Mouse (Mus musculus) bone marrow, adult 2 months (tissue): ENCODE measurements around the gene Ndrg4. TPM values are rescaled to one million over a fixed set of nuclear protein-coding genes. Genes with fewer than 3 reads are reported as not detected.
A peak's percentile ranks its signal among the peaks of the same experiment; 100 is the strongest.

ENCODE experiments used
- H3K27ac ChIP-seq: fragments of 200-500 bp; 2 replicates; pipeline ENCODE4 v1.5.1; 2012; ENCODE audit warnings: low read depth, mild to moderate bottlenecking, control low read depth, inconsistent platforms, low read length; ENCODE audit not compliant: control insufficient read depth, poor library complexity, insufficient read depth
- H3K4me1 ChIP-seq: fragments of 200-500 bp; 2 replicates; pipeline ENCODE4 v1.6.1; 2011; ENCODE audit warnings: low read length; ENCODE audit not compliant: control insufficient read depth, insufficient read depth
- H3K4me3 ChIP-seq: fragments of 200-500 bp; replicated peaks from 2 replicates; pipeline ENCODE3; 2011; ENCODE audit warnings: mild to moderate bottlenecking, low read depth, low read length, control low read depth; ENCODE audit not compliant: control insufficient read depth
- CTCF ChIP-seq: fragments of 200-500 bp; IDR thresholded peaks from 2 replicates; pipeline ENCODE4 v1.5.1; 2011; ENCODE audit warnings: low read length, control low read depth; ENCODE audit not compliant: control insufficient read depth, insufficient read depth
- POLR2A ChIP-seq: fragments of 200-500 bp; IDR thresholded peaks from 2 replicates; pipeline ENCODE4 v1.6.1; 2011; ENCODE audit warnings: low read depth, mild to moderate bottlenecking, control low read depth, low read length, borderline replicate concordance; ENCODE audit not compliant: control insufficient read depth
- WGBS: fragments of 180-500 bp; shearing (Covaris S2); methylation state at CpG from one replicate; pipeline ENCODE4 v1.1.7; 2018; 5-methylcytosine and 5-hydroxymethylcytosine counted together
- polyA plus RNA-seq: library from polyadenylated mRNA; stranded (reverse); fragments of >200 nt; gene quantifications from 2 replicates; pipeline ENCODE4 v1.2.4, GENCODE M21; 2011; ENCODE audit warnings: low replicate concordance; ENCODE audit not compliant: missing spikeins, insufficient read depth, insufficient read length

Gene Ndrg4
- polyA plus RNA-seq, 1 experiment = 3.5 TPM

GRCm38 (mm10) chr8:95711029-95711428, 34.2 kb downstream of the Ndrg4 start:
- H3K4me3 ChIP-seq = no peak overlapping the region
- H3K4me1 ChIP-seq = no peaks in the 10 kb centered on the region
- H3K27ac ChIP-seq = no peak overlapping the region
- TF ChIP-seq POLR2A (no peak), CTCF (no peak)
- WGBS = 76% methylated on average over 3 of the region's 3 CpGs

- Histone ChIP-seq H3K4me1 (no peaks in the 10 kb centered on the region), H3K27ac (no peak overlapping the region), H3K4me3 (no peak overlapping the region)
- no peak for TF ChIP-seq CTCF
- no peak for TF ChIP-seq POLR2A
- 74% methylated on average over 9 of the region's 9 CpGs for WGBS
Observed at GRCm38 (mm10) chr8:95712395-95712794, 35.6 kb downstream of the Ndrg4 start.

GRCm38 (mm10) chr8:95713100-95714010, 36.6 kb downstream of the Ndrg4 start:
- TF ChIP-seq CTCF = peak; percentile 82
- TF ChIP-seq POLR2A = 0 out of 2 replicates have a peak, but pooled peaks have one; percentile 5
- Histone ChIP-seq H3K4me1 (no peaks in the 10 kb centered on the region), H3K4me3 (no peak overlapping the region), H3K27ac (no peak overlapping the region)
- 77% methylated on average over 19 of the region's 19 CpGs for WGBS

GRCm38 (mm10) chr8:95714367-95714766, 37.6 kb downstream of the Ndrg4 start:
- no peak overlapping the region for H3K4me3 ChIP-seq
- TF ChIP-seq CTCF (no peak), POLR2A (no peak)
- 86% methylated on average over 4 of the region's 4 CpGs for WGBS
- H3K4me1 ChIP-seq = no peaks in the 10 kb centered on the region
- H3K27ac ChIP-seq = no peak overlapping the region

GRCm38 (mm10) chr8:95714837-95715413, 38.1 kb downstream of the Ndrg4 start:
- H3K4me1 ChIP-seq = no peaks in the 10 kb centered on the region
- no peak overlapping the region for H3K27ac ChIP-seq
- TF ChIP-seq CTCF (no peak), POLR2A (no peak)
- 53% methylated on average over 6 of the region's 6 CpGs for WGBS
- H3K4me3 ChIP-seq = peak overlapping the region; percentile 23

- TF ChIP-seq CTCF = no peak
- TF ChIP-seq POLR2A = peak; percentile 54; the same call in 1 of the 2 replicates
- Histone ChIP-seq H3K4me1 (no peaks in the 10 kb centered on the region), H3K4me3 (peak within 1 kb of the TSS; percentile 60), H3K27ac (peak within 1 kb of the TSS; percentile 3; the same call in 1 of the 2 replicates)
- 1% methylated on average over 79 of the region's 79 CpGs for WGBS
Observed at GRCm38 (mm10) chr8:95715676-95716531, 39.1 kb downstream of the Ndrg4 start, which contains the start of gene Setd6. Gene Setd6, plus strand, starts transcription at chr8:95715881.

- WGBS = 32% methylated on average over 21 of the region's 21 CpGs
- H3K27ac ChIP-seq = no peak overlapping the region; the same call in 1 of the 2 replicates
- H3K4me3 ChIP-seq = no peak overlapping the region
- TF ChIP-seq CTCF (no peak), POLR2A (no peak)
- no peaks in the 10 kb centered on the region for H3K4me1 ChIP-seq
Observed at GRCm38 (mm10) chr8:95716546-95717335, 40.0 kb downstream of the Ndrg4 start.

GRCm38 (mm10) chr8:95727625-95728024, 50.8 kb downstream of the Ndrg4 start:
- Histone ChIP-seq H3K4me1 (no peaks in the 10 kb centered on the region), H3K4me3 (no peak overlapping the region), H3K27ac (no peak overlapping the region)
- WGBS = 76% methylated on average over 4 of the region's 4 CpGs
- no peak for TF ChIP-seq CTCF
- no peak for TF ChIP-seq POLR2A
